Mouse (Mus musculus) CD4-positive, CD25-positive, alpha-beta regulatory T cell, adult 4 months (primary cell): ENCODE data around the gene Hexim1. TPM values are rescaled to one million over a fixed set of nuclear protein-coding genes. Genes with fewer than 3 reads are reported as not detected.

ENCODE experiments used
- ATAC-seq: one replicate; pipeline ENCODE4 v1.8.0; 2017
- polyA plus RNA-seq, 2 experiments: library from polyadenylated mRNA; unstranded; fragments of 100-300 nt; shearing (Covaris generic); gene quantifications; one replicate each; pipeline ENCODE4 v1.2.1; 2017

The Hexim1 gene
- polyA plus RNA-seq, 2 experiments from 2014 or later = 2.6 to 4.3 TPM

- ATAC-seq = no peak
Observed at GRCm38 (mm10) chr11:103161449-103161848, 45.4 kb downstream of the Hexim1 start.

DNA sequence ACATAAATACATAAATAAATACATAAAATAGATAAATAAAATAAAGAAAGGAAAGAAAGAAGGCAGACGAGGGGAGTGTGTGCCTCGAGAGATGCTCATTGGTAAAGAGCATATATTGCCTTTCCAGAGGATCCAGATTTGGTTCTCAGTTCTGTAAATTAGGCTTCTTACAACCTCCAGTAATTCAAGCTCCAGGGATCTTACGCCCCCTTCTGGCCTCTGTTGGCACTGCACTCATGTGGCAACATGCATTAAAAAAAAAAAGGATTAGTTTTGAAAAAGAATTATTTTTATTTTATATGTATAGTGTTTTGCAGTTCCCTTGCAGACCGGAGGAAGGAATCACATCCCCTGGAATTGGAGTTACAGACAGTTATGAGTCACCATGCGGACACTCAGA lies 46.1 kb downstream of the Hexim1 start:
- ATAC-seq = no peak

- ATAC-seq = no peak
Observed at GRCm38 (mm10) chr11:103164391-103164790, 48.4 kb downstream of the Hexim1 start.

GRCm38 (mm10) chr11:103168690-103169390 lies 52.8 kb downstream of the Hexim1 start:
- peak; percentile 55 for ATAC-seq

Other genes starting within 250 kb of the Hexim1 start
- gene Eftud2, start 235.2 kb upstream of the Hexim1 start, polyA plus RNA-seq = 100 to 1,000 TPM in 1 of 2 experiments, 10 to 100 TPM in 1; 97.2 to 170 TPM
- not detected for gene Ccdc103, start 235.0 kb upstream of the Hexim1 start, polyA plus RNA-seq
- gene Fam187a, start 231.1 kb upstream of the Hexim1 start, polyA plus RNA-seq = not detected
- not detected for gene Gfap, start 215.3 kb upstream of the Hexim1 start, polyA plus RNA-seq
- gene Kif18b, start 191.1 kb upstream of the Hexim1 start, polyA plus RNA-seq = under 1 TPM; 0.28 to 0.76 TPM
- gene C1ql1, start 169.5 kb upstream of the Hexim1 start, polyA plus RNA-seq = not detected
- 100 to 1,000 TPM; 111 TPM for gene Nmt1, start 88.0 kb upstream of the Hexim1 start, polyA plus RNA-seq
- gene Dcakd, start 87.9 kb upstream of the Hexim1 start, polyA plus RNA-seq = 10 to 100 TPM; 26.4 to 32.5 TPM
- under 1 TPM; 0.41 to 0.51 TPM for gene Plcd3, start 14.6 kb upstream of the Hexim1 start, polyA plus RNA-seq
- gene Acbd4, start 14.5 kb upstream of the Hexim1 start, polyA plus RNA-seq = 10 to 100 TPM; 19.7 to 25.2 TPM
- gene Hexim2, start 16.2 kb downstream of the Hexim1 start, polyA plus RNA-seq = 1 to 10 TPM; 2.3 to 4.5 TPM
- 10 to 100 TPM; 54.2 to 69.6 TPM for gene Fmnl1, start 54.9 kb downstream of the Hexim1 start, polyA plus RNA-seq
- not detected for gene 1700023F06Rik, start 92.3 kb downstream of the Hexim1 start, polyA plus RNA-seq
- not detected for gene Spata32, start 102.2 kb downstream of the Hexim1 start, polyA plus RNA-seq
- 10 to 100 TPM; 29.6 to 50.3 TPM for gene Map3k14, start 151.2 kb downstream of the Hexim1 start, polyA plus RNA-seq
- gene Arhgap27, start 247.5 kb downstream of the Hexim1 start, polyA plus RNA-seq = 10 to 100 TPM; 21.4 to 36.6 TPM